Mouse (Mus musculus) spleen, adult 2 months (tissue): ENCODE results near the gene Slc38a9. TPM values are rescaled to one million over a fixed set of nuclear protein-coding genes. Genes with fewer than 3 reads are reported as not detected.
"Not testable (repeated sequence)": the region's sequence is repeated elsewhere in the genome, so short reads cannot be mapped to it uniquely, and the experiment has no call there.

Source experiments
- DNase-seq, 2 experiments: peaks; one replicate each; pipeline versions ENCODE4 v3.0.0 to v3.0.0-alpha.2; 2012 to 2021; ENCODE audit warnings: low spot score in 2 of 2, low read depth in 1 of 2
- H3K27ac ChIP-seq: fragments of 200-500 bp; 2 replicates; pipeline ENCODE4 v1.5.1; 2012; ENCODE audit warnings: low read length, inconsistent platforms; ENCODE audit not compliant: insufficient read depth
- H3K27me3 ChIP-seq: fragments of 200-500 bp; 2 replicates; pipeline ENCODE4 v1.6.1; 2012; ENCODE audit warnings: mild to moderate bottlenecking, moderate library complexity, low read length, inconsistent platforms; ENCODE audit not compliant: control insufficient read depth, insufficient read depth
- H3K36me3 ChIP-seq: fragments of 200-500 bp; 2 replicates; pipeline ENCODE4 v1.6.1; 2012; ENCODE audit warnings: mild to moderate bottlenecking, low read length, inconsistent platforms; ENCODE audit not compliant: control insufficient read depth, insufficient read depth
- H3K4me1 ChIP-seq: fragments of 200-500 bp; 2 replicates; pipeline ENCODE4 v1.6.1; 2011; ENCODE audit warnings: inconsistent platforms; ENCODE audit not compliant: control insufficient read depth, insufficient read depth, insufficient read length
- H3K4me3 ChIP-seq: fragments of 200-500 bp; 2 replicates; pipeline ENCODE4 v1.5.1; 2011; ENCODE audit warnings: mild to moderate bottlenecking, inconsistent platforms; ENCODE audit not compliant: insufficient read depth, insufficient read length; ENCODE audit errors: extremely low read depth
- CTCF ChIP-seq: fragments of 200-500 bp; IDR thresholded peaks from 2 replicates; pipeline ENCODE4 v1.5.1; 2011; ENCODE audit warnings: mild to moderate bottlenecking, inconsistent platforms; ENCODE audit not compliant: insufficient read depth, insufficient read length, insufficient replicate concordance; ENCODE audit errors: extremely low read depth
- POLR2A ChIP-seq: fragments of 200-500 bp; IDR thresholded peaks from 2 replicates; pipeline ENCODE4 v1.6.1; 2011; ENCODE audit warnings: low read depth, low read length, inconsistent platforms
- WGBS: fragments of 180-500 bp; shearing (Covaris S2); methylation state at CpG from one replicate; pipeline ENCODE4 v1.1.7; 2018; 5-methylcytosine and 5-hydroxymethylcytosine counted together
- polyA plus RNA-seq: library from polyadenylated mRNA; depleted of rRNA; stranded (reverse); fragments of >200 nt; gene quantifications from 2 replicates; pipeline ENCODE4 v1.2.3, GENCODE M21; 2012

The Slc38a9 gene
- polyA plus RNA-seq, 1 experiment = 22.0 TPM

GRCm38 (mm10) chr13:112720078-112720736, 59.7 kb downstream of the Slc38a9 start:
- TF ChIP-seq POLR2A (no peak), CTCF (no peak)
- Histone ChIP-seq H3K4me3 (no peak overlapping the region), H3K4me1 (no peaks in the 10 kb centered on the region), H3K27me3 (no peaks in the 10 kb centered on the region), H3K27ac (no peak overlapping the region), H3K36me3 (peaks cover 5% of the 10 kb centered on the region)
- WGBS = 97% methylated on average over 15 of the region's 15 CpGs
- no peak for DNase-seq

GRCm38 (mm10) chr13:112721946-112722729, 61.6 kb downstream of the Slc38a9 start:
- Histone ChIP-seq H3K36me3 (peaks cover 3% of the 10 kb centered on the region), H3K27me3 (no peaks in the 10 kb centered on the region), H3K4me3 (no peak overlapping the region), H3K4me1 (no peaks in the 10 kb centered on the region), H3K27ac (peak overlapping the region; percentile 38; the same call in 1 of the 2 replicates)
- TF ChIP-seq POLR2A (no peak), CTCF (no peak)
- WGBS = 90% methylated on average over 9 of the region's 9 CpGs
- no peak for DNase-seq

- not testable (repeated sequence) for H3K36me3 ChIP-seq, H3K4me1 ChIP-seq, H3K4me3 ChIP-seq, H3K27ac ChIP-seq, H3K27me3 ChIP-seq, DNase-seq
Measured at GRCm38 (mm10) chr13:112724260-112724659, 63.7 kb downstream of the Slc38a9 start.

GRCm38 (mm10) chr13:112726002-112726401, 65.5 kb downstream of the Slc38a9 start:
- H3K4me1 ChIP-seq = no peaks in the 10 kb centered on the region
- no peaks in the 10 kb centered on the region for H3K27me3 ChIP-seq
- H3K4me3 ChIP-seq = no peak overlapping the region
- peaks cover 4% of the 10 kb centered on the region; the same call in 1 of the 2 replicates for H3K36me3 ChIP-seq
- TF ChIP-seq CTCF = no peak
- TF ChIP-seq POLR2A = no peak
- no peak overlapping the region for H3K27ac ChIP-seq
- WGBS = 88% methylated on average over 3 of the region's 3 CpGs
- DNase-seq = no peak

- no peak for TF ChIP-seq CTCF
- TF ChIP-seq POLR2A = no peak
- 93% methylated on average over 12 of the region's 12 CpGs for WGBS
- Histone ChIP-seq H3K4me3 (no peak overlapping the region), H3K36me3 (peaks cover 6% of the 10 kb centered on the region; the same call in 1 of the 2 replicates), H3K27me3 (no peaks in the 10 kb centered on the region), H3K4me1 (0 out of 2 replicates have a peak, but pooled peaks cover 2% of the 10 kb centered on the region), H3K27ac (no peak overlapping the region)
- no peak for DNase-seq
Measured at GRCm38 (mm10) chr13:112733311-112733710, 72.8 kb downstream of the Slc38a9 start.

- Histone ChIP-seq H3K27ac (no peak overlapping the region; the same call in 1 of the 2 replicates), H3K36me3 (peaks cover 4% of the 10 kb centered on the region; the same call in 1 of the 2 replicates), H3K27me3 (no peaks in the 10 kb centered on the region), H3K4me1 (0 out of 2 replicates have a peak, but pooled peaks cover 2% of the 10 kb centered on the region), H3K4me3 (no peak overlapping the region)
- DNase-seq = peak in 1 of 2 experiments; percentile 20
- TF ChIP-seq CTCF (no peak), POLR2A (no peak)
- WGBS = 66% methylated on average over 14 of the region's 14 CpGs
Measured at GRCm38 (mm10) chr13:112734906-112735713, 74.6 kb downstream of the Slc38a9 start.

- Histone ChIP-seq H3K27ac (no peak overlapping the region), H3K36me3 (peaks cover 3% of the 10 kb centered on the region; the same call in 1 of the 2 replicates), H3K27me3 (no peaks in the 10 kb centered on the region), H3K4me3 (no peak overlapping the region), H3K4me1 (0 out of 2 replicates have a peak, but pooled peaks cover 2% of the 10 kb centered on the region)
- TF ChIP-seq POLR2A (no peak), CTCF (no peak)
- WGBS = 80% methylated on average over 10 of the region's 10 CpGs
- no peak for DNase-seq
Measured at GRCm38 (mm10) chr13:112736407-112736806, 75.9 kb downstream of the Slc38a9 start.
